Mouse (Mus musculus) spleen, adult 2 months (tissue): ENCODE results near the gene Tnfrsf22.

Source experiments
- CTCF ChIP-seq: fragments of 200-500 bp; IDR thresholded peaks from 2 replicates; pipeline ENCODE4 v1.5.1; 2011; ENCODE audit warnings: mild to moderate bottlenecking, inconsistent platforms; ENCODE audit not compliant: insufficient read depth, insufficient read length, insufficient replicate concordance; ENCODE audit errors: extremely low read depth
- POLR2A ChIP-seq: fragments of 200-500 bp; IDR thresholded peaks from 2 replicates; pipeline ENCODE4 v1.6.1; 2011; ENCODE audit warnings: low read depth, low read length, inconsistent platforms

- TF ChIP-seq CTCF (no peak), POLR2A (no peak)
Measured at GRCm38 (mm10) chr7:143628540-143628939, 20.9 kb downstream of the Tnfrsf22 start, which contains the start of gene Tnfrsf26.
